Comparison of ENCODE assay signal across 18 mouse cellular contexts in the genomic region with DNA sequence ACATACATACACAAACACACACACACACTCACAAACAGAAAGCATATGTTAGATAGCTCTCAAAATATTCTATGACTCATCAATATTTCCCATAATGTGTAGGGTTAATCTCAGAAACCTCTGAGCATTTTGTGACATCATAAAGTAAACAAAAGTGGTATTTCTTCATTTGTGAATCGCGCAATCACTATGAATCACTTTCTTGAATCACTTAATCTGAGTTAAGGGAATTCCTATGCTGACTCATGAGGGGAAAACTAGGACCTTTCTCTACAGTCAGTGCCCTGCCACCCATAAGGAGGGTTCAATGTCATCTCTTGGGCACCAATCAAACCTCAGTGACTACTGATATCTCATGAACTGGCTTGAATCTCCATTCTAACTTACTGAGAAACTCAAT.
"Had no signal": no experiment of that assay in that cellular context is flagged by ENCODE, and none has a peak within 500 bp of the region (broad histone marks: within the 10 kb centered on the region; RNA-seq: fewer than 3 reads in every experiment).

No protein-coding gene starts in this region.

- H3K4me1 ChIP-seq: kidney, embryonic 15.5 days; liver, embryonic 13.5 days; megakaryocyte, embryonic 14.5 days; midbrain, embryonic 10.5 days; midbrain, embryonic 13.5 days; neural tube, embryonic 13.5 days; stomach, embryonic 15.5 days had no signal

- H3K27me3 ChIP-seq: kidney, embryonic 15.5 days; liver, embryonic 13.5 days; megakaryocyte, embryonic 14.5 days; midbrain, embryonic 13.5 days; neural tube, embryonic 13.5 days; stomach, embryonic 15.5 days had no signal

- DNase-seq: kidney, postnatal 10 days; kidney, postnatal 36 days; layer of hippocampus, postnatal 36 days; liver, embryonic 13.5 days; lung, embryonic 14.5 days; retina, postnatal 1 day; right cerebral cortex, postnatal 25 days; spleen, adult 18-20 months; thymus, postnatal 25 days had no signal

- H3K4me3 ChIP-seq: kidney, embryonic 15.5 days; left cerebral cortex, adult 2 months; liver, embryonic 13.5 days; megakaryocyte, embryonic 14.5 days; midbrain, embryonic 10.5 days; midbrain, embryonic 13.5 days; myocyte; neural tube, embryonic 13.5 days; stomach, embryonic 15.5 days had no signal

- H3K36me3 ChIP-seq: kidney, embryonic 15.5 days; liver, embryonic 13.5 days; midbrain, embryonic 10.5 days; midbrain, embryonic 13.5 days; neural tube, embryonic 13.5 days; stomach, embryonic 15.5 days had no signal

- H3K9me3 ChIP-seq: kidney, embryonic 15.5 days; liver, embryonic 13.5 days; megakaryocyte, embryonic 14.5 days; midbrain, embryonic 10.5 days; midbrain, embryonic 13.5 days; neural tube, embryonic 13.5 days; stomach, embryonic 15.5 days had no signal

- H3K27ac ChIP-seq: kidney, embryonic 15.5 days; left cerebral cortex, adult 2 months; liver, embryonic 13.5 days; macrophage; midbrain, embryonic 10.5 days; midbrain, embryonic 13.5 days; neural tube, embryonic 13.5 days; stomach, embryonic 15.5 days had no signal
